Mouse (Mus musculus): ENCODE data around the gene Trim13. TPM values are rescaled to one million over a fixed set of nuclear protein-coding genes. Genes with fewer than 3 reads are reported as not detected.
A peak's percentile ranks its signal among the peaks of the same experiment; 100 is the strongest.
"Not testable (repeated sequence)": the region's sequence is repeated elsewhere in the genome, so short reads cannot be mapped to it uniquely, and the experiment has no call there.

Gene Trim13
- polyA plus RNA-seq, 1 experiment from 2014 or later = 56.9 TPM

DNA sequence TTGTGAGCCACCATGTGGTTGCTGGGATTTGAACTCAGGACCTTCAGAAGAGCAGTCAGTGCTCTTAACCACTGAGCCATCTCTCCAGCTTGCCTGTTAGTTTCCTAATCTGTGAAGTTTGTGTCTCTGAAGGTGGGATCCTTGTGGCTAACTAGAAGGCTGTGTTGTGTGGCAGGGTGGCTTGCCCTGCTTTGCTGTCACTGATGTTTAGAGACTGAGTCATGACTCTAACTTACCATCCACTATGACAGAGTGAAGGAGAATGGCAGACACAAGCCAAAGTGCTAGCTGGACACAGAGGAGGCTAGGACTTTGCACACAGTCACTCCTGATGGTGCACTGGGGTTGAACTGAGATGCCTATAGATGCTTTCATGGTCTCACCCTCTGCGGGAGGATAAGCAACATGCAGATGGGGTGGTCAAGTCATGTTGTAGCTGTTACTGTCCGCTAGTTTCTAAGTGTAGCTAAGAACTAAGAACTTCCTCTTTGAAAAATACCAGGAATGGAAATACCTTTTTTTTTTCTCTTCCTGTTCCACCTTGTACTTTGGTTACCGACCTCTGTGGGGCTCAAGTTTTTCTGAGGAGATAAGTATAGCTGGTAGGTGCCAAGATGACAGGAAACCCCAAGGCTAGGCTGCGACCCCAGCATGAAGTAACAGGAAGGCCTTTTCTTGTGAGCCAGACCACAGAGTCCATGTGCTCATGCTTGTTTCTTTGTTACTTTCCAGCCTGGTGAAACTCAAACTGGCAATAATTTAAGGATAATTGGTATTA, 8.6 kb upstream of the Trim13 start:
- no peaks in the 10 kb centered on the region for H3K9me3 ChIP-seq (replicated peaks)
- no peak overlapping the region for H3K9ac ChIP-seq
- WGBS = 91% methylated on average over 4 of the region's 4 CpGs
- no peak overlapping the region for H3K4me3 ChIP-seq
- ATAC-seq = no peak
- H3K27me3 ChIP-seq = no peaks in the 10 kb centered on the region
- no peak overlapping the region for H3K4me2 ChIP-seq
- H3K36me3 ChIP-seq (ENCODE audit: poor library complexity, severe bottlenecking) = no peaks in the 10 kb centered on the region
- no peaks in the 10 kb centered on the region for H3K4me1 ChIP-seq
- no peak overlapping the region for H3K27ac ChIP-seq

DNA sequence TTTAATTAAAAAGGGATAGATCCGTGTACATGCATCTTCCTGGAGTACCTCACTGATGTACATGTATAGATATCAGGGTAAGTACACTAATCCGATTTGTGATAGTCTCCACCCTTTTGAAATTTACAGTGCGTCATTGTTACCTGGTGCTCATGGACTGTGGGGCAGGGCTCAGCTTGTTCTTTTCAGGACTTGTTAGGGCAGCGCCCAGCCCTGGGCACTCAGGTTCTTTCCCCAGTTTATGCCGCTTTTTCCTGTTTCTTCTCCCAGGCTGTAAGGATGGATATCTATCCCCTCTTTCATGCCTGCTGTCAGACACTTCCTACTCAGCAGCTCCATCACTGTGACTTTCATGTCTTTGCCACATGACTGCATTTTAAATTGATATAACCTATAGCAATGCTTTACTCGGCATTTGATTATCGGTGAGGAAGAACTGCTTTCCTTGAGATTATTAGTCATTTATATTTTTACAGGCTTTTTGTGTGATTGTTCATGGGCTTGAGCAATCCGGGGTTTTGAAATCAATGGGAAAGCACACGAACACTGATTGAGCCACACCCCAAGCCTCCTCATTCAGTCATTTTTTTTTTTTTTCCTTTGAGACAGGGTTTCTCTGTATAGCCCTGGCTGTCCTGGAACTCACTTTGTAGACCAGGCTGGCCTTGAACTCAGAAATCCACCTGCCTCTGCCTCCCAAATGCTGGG, 1.2 kb upstream of the Trim13 start:
- 91% methylated on average over 9 of the region's 9 CpGs for WGBS
- no peak overlapping the region for H3K4me2 ChIP-seq
- no peaks in the 10 kb centered on the region for H3K36me3 ChIP-seq (ENCODE audit: poor library complexity, severe bottlenecking)
- no peaks in the 10 kb centered on the region for H3K27me3 ChIP-seq
- no peak overlapping the region for H3K9ac ChIP-seq
- H3K4me3 ChIP-seq = no peak overlapping the region
- peaks cover 20% of the 10 kb centered on the region for H3K4me1 ChIP-seq
- no peak overlapping the region for H3K27ac ChIP-seq
- no peak for ATAC-seq
- H3K9me3 ChIP-seq (replicated peaks) = no peaks in the 10 kb centered on the region

DNA sequence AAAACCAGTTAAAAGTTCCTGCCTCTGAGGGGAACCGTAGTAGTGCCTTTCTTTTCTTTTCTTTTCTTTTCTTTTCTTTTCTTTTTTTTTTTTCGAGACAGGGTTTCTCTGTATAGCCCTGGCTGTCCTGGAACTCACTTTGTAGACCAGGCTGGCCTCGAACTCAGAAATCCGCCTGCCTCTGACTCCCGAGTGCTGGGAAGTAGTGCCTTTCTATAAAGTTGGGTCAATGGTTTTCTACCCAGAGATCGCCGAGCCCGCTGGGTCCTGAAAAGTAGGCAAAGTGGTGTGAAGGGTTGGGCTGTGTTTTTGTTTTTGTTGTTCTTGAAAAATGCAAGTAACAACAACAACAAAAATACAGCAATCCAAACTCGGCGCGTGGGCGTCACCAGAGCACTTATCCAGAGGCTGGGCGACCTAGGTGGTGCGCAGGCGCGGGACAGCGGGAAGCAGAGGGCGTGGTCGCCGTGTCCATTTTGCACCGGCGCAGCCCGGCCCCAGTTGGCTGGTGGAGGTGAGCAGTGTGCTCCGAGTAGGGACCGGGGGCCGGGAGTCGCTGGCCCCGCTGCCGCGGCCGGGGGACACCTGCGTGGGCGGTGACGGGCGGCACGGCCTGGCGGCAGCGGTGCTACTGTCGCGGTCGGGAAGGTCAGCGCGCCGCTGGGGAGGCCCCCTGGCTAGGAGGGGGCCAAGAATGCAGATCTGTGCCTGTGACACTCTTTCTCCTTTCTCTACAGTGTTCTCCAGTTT, 1.2 kb downstream of the Trim13 start:
- H3K36me3 ChIP-seq (ENCODE audit: poor library complexity, severe bottlenecking) = peaks cover 8% of the 10 kb centered on the region
- H3K9ac ChIP-seq = peak overlapping the region; percentile 92
- peak overlapping the region; percentile 71 for H3K4me2 ChIP-seq
- peak overlapping the region; percentile 76 for H3K27ac ChIP-seq
- H3K27me3 ChIP-seq = no peaks in the 10 kb centered on the region
- peaks cover 28% of the 10 kb centered on the region for H3K4me1 ChIP-seq
- WGBS = 5% methylated on average over 44 of the region's 44 CpGs
- peak; percentile 97 for ATAC-seq
- H3K9me3 ChIP-seq (replicated peaks) = no peaks in the 10 kb centered on the region
- H3K4me3 ChIP-seq = peak overlapping the region; percentile 85

DNA sequence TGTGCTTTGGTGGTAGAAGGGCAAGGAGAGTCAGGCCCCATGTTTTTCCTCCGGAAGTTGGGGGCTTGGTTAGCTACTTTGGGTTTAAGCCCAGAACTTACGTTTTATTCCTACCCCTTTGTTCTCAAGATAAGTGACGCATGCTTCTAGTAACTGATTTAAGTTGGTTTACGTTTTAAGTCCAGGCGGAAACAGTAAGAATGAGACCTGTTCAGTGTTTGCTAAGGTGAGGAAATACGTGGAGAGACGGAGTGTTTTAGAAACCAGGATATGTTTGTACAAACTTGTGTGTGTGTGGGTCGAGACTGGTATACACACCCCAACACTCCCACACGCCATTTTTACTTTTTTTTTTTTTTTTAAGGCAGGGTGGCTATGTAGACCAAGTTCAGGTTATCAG, 3.3 kb downstream of the Trim13 start:
- H3K4me2 ChIP-seq = peak overlapping the region; percentile 71
- H3K27ac ChIP-seq = no peak overlapping the region
- no peak for ATAC-seq
- peaks cover 27% of the 10 kb centered on the region for H3K36me3 ChIP-seq (ENCODE audit: poor library complexity, severe bottlenecking)
- peaks cover 28% of the 10 kb centered on the region for H3K4me1 ChIP-seq
- peak overlapping the region; percentile 85 for H3K4me3 ChIP-seq
- no peaks in the 10 kb centered on the region for H3K27me3 ChIP-seq
- no peak overlapping the region for H3K9ac ChIP-seq
- H3K9me3 ChIP-seq (replicated peaks) = no peaks in the 10 kb centered on the region
- WGBS = 88% methylated on average over 9 of the region's 9 CpGs

DNA sequence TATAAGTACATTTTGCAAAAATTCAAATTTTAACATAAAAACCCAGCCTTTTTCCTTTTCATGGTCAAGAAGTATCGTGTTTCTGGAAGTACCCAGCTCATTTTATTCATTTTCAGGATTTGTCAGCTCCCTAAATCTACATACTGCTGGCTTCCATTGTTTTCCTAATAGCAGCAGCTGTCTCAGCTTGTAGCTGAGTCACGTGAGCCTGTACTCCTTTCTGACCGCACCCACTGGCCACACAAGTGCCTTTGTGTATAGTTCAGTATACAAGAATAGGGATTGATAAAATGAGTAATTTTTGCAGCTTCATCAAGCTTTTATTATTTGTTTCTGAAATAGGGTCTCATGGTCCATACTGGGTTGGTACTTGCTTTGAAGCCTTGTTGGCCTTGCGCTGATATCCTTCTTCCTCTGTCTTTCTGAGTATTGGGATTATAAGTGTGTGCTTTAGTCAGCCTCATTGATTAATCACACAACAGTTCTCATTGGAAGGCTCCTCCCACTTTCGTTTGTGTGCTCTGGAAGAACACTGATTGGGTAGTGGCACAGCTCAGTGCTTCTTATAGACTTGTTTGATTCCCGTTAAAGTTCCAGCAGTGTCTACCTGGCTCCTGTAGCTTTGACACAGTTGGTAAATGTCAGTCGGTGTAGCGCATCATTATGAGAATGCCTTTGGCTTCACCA, 5.2 kb downstream of the Trim13 start:
- H3K4me3 ChIP-seq = no peak overlapping the region
- peak; percentile 52; the same call in 1 of the 2 replicates for ATAC-seq
- peaks cover 28% of the 10 kb centered on the region for H3K4me1 ChIP-seq
- H3K27ac ChIP-seq = 0 out of 2 replicates have a peak overlapping the region, but pooled peaks have one; percentile 6
- H3K9me3 ChIP-seq (replicated peaks) = no peaks in the 10 kb centered on the region
- WGBS = 59% methylated on average over 8 of the region's 8 CpGs
- H3K4me2 ChIP-seq = peak overlapping the region; percentile 25
- H3K9ac ChIP-seq = no peak overlapping the region
- no peaks in the 10 kb centered on the region for H3K27me3 ChIP-seq
- H3K36me3 ChIP-seq (ENCODE audit: poor library complexity, severe bottlenecking) = peaks cover 43% of the 10 kb centered on the region

DNA sequence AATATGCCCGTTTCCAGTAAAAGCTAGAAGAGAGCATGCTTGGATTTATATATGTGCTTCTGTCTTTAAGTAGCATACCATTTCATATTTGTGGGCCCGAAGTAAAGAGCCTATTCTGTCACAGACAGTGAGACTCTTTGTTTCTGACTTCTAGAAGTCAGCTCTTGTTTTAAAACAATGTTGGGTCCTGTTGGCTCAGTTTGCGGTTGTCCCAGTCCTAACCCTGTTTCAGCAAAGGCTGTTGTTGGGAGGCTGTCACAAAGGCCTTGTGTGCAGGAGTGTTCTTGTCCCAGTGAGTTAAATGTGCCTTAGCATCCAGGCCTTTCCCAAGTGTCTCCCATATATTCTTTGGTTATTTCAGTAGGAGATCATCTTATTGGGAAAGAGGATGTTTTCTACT, 6.0 kb downstream of the Trim13 start:
- WGBS = 93% methylated on average over 3 of the region's 3 CpGs

DNA sequence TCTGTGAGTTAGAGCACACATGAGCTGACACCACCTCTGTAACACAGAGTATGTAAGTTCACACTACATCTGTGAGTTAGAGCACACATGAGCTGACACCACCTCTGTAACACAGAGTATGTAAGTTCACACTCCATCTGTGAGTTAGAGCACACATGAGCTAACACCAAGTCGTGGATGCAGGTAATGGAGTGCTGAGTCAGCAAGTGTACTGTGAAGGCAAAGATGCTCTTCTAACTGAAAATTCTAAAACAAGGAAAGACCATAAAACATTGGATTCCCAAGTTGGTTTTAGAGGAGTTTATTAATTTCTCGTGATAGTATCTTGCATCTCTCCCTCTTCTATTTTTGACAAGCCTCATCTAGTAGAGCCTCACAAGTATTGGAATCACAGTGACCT, 8.0 kb downstream of the Trim13 start:
- not testable (repeated sequence) for H3K9me3 ChIP-seq (replicated peaks); H3K9ac ChIP-seq; ATAC-seq; H3K27me3 ChIP-seq; H3K4me2 ChIP-seq; H3K4me3 ChIP-seq; H3K27ac ChIP-seq
- peaks cover 43% of the 10 kb centered on the region for H3K36me3 ChIP-seq (ENCODE audit: poor library complexity, severe bottlenecking)
- H3K4me1 ChIP-seq = peaks cover 16% of the 10 kb centered on the region
- 84% methylated on average over 2 of the region's 2 CpGs for WGBS

More for the DNA sequence above, 6.0 kb downstream of the Trim13 start:
- no peak for ATAC-seq
- Histone ChIP-seq H3K36me3 (ENCODE audit: poor library complexity, severe bottlenecking) (peaks cover 43% of the 10 kb centered on the region), H3K4me1 (peaks cover 28% of the 10 kb centered on the region), H3K27me3 (no peaks in the 10 kb centered on the region), H3K4me3 (no peak overlapping the region), H3K27ac (no peak overlapping the region), H3K9ac (no peak overlapping the region), H3K9me3 (replicated peaks) (no peaks in the 10 kb centered on the region), H3K4me2 (no peak overlapping the region)

DNA sequence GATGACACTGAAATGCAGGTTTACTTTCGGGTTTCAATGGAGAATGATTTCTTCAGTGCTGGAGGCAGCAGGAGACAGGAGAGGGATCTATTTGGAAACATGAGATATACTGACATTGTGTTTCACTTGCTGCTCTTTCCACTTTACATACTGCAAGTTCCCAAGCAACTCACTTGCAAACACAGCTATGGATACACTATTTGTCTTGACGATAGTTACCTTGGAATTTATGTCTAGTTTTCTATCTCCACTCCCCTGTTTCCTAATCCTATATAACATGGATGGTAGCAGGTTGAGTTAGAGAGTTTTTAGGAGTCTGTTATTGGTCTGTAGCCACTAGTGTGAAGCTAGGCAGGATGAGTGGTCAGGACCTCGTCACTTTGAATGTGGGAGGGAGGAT, 9.1 kb downstream of the Trim13 start, which contains the start of gene Kcnrg:
TSS of gene Kcnrg (plus strand) at position 301 of the 400 bp plus-strand sequence.
- Histone ChIP-seq H3K4me2 (no peak within 1 kb of the TSS), H3K9ac (no peak within 1 kb of the TSS), H3K4me1 (peaks cover 6% of the 10 kb centered on the region; the same call in 1 of the 2 replicates), H3K9me3 (replicated peaks) (no peaks in the 10 kb centered on the region), H3K27ac (no peak within 1 kb of the TSS), H3K4me3 (no peak within 1 kb of the TSS), H3K36me3 (ENCODE audit: poor library complexity, severe bottlenecking) (peaks cover 48% of the 10 kb centered on the region), H3K27me3 (no peaks in the 10 kb centered on the region)
- WGBS = 92% methylated on average over 3 of the region's 3 CpGs
- ATAC-seq = no peak

DNA sequence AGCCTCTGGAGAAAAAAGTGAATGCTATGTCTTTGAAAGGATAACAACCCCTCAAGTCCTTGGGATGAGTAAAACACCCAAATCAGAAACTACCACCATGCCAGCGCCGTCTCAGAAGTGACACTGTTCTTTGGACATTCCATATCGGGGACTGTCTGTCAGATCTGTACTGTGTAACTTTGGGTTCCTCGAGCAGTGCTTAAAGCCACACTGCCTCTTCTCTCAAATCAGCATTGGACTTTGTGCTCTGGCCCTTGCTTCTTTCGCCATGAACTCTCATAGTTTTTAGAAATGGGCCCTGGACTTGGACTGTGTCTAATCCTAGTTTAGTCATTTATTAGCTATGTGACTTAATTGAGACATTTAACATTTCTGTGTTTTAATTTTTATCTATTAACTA, 13.7 kb downstream of the Trim13 start:
- Histone ChIP-seq H3K27me3 (no peaks in the 10 kb centered on the region), H3K4me3 (no peak overlapping the region), H3K4me1 (no peaks in the 10 kb centered on the region), H3K9me3 (replicated peaks) (no peaks in the 10 kb centered on the region), H3K36me3 (ENCODE audit: poor library complexity, severe bottlenecking) (peaks cover 21% of the 10 kb centered on the region), H3K9ac (no peak overlapping the region), H3K4me2 (no peak overlapping the region), H3K27ac (no peak overlapping the region)
- 93% methylated on average over 5 of the region's 5 CpGs for WGBS
- no peak for ATAC-seq

DNA sequence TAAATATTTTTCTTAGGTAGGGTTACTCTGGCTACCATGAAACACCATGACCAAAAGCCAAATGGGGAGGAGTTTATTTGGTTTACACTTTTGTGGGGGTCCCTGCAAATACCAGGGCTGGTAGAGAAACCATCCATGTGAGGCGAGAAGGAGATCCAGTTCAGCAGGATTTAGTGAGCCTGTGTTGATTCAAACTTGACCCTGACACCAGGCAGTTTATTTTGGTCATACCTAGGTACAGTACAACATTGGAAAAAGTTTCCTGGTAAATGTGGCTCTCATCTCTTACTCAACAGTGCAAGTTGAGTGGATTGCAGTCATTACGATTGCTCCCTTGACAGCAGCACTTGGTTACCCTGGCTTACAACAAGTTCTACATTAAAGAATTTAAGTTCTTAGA, 15.3 kb downstream of the Trim13 start:
- 97% methylated on average over 2 of the region's 2 CpGs for WGBS

DNA sequence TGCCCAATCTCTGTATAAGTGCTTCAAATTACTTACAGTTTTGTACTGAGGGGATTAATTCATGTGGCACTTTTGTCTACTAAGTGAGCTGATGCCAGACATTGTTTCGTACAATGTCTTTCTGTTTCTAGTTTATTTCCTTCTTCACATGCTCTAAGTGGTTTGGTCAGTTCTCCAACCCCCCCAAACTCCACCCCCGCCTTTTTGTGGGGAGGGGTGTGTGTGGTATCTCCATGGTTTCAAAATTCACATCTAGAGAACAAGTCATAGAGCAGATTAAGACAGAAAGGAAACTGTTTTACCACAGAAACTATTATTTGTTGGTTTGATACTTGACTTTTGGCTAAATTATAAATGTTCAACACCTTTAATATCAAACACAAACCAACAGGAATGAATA, 22.3 kb downstream of the Trim13 start:
- H3K27me3 ChIP-seq = no peaks in the 10 kb centered on the region
- H3K9me3 ChIP-seq (replicated peaks) = no peaks in the 10 kb centered on the region
- H3K9ac ChIP-seq = no peak overlapping the region
- no peaks in the 10 kb centered on the region for H3K4me1 ChIP-seq
- H3K4me3 ChIP-seq = no peak overlapping the region
- H3K36me3 ChIP-seq (ENCODE audit: poor library complexity, severe bottlenecking) = peaks cover 10% of the 10 kb centered on the region
- WGBS = 85% methylated on average over 2 of the region's 2 CpGs
- no peak overlapping the region for H3K4me2 ChIP-seq
- no peak overlapping the region for H3K27ac ChIP-seq
- ATAC-seq = no peak

More for the DNA sequence above, 15.3 kb downstream of the Trim13 start:
- no peak overlapping the region for H3K4me2 ChIP-seq
- no peaks in the 10 kb centered on the region for H3K27me3 ChIP-seq
- ATAC-seq = no peak
- H3K9ac ChIP-seq = no peak overlapping the region
- no peaks in the 10 kb centered on the region for H3K4me1 ChIP-seq
- no peak overlapping the region for H3K4me3 ChIP-seq
- peaks cover 10% of the 10 kb centered on the region for H3K36me3 ChIP-seq (ENCODE audit: poor library complexity, severe bottlenecking)
- no peak overlapping the region for H3K27ac ChIP-seq
- H3K9me3 ChIP-seq (replicated peaks) = no peaks in the 10 kb centered on the region
